Mouse (Mus musculus): ENCODE measurements at regions not wholly inside any gene's neighbourhood (a gene's known extent, or its start where the extent isn't known, plus 50 kb on each side); places are given as distances from the start of the nearest gene placed in this dataset.

DNA sequence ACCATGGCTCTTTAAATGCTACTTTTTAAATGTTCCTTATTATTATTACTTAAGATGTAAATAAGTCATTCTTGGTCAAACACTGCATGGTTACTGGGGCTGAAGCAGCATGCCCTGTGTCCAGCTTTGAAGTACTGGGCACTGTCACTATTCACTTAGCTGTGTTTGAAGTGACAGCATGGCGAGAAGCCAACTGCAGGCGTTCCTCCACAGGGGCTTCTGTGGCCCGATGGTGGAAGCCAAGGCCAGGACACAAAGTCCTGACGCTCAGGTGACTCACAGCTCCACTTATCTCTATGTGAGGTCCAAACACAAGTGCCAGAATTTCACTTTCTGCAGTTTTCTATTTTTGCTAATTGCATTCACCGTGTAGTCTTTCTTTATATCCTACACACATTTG, 65.3 kb downstream of the Cdca7 start:
- no peak overlapping the region for H3K4me3 ChIP-seq (ENCODE audit: insufficient read depth, low read length)
- no peaks in the 10 kb centered on the region; the same call in 1 of the 2 replicates for H3K4me1 ChIP-seq (ENCODE audit: control insufficient read depth, insufficient read depth, low read length)
- TF ChIP-seq CTCF (IDR thresholded peaks at IDR 0.05; ENCODE audit: borderline replicate concordance, insufficient read depth, low read length) (no peak), POLR2A (IDR thresholded peaks at IDR 0.05; ENCODE audit: low read depth, low read length) (no peak)
- no peak overlapping the region for H3K27ac ChIP-seq (ENCODE audit: insufficient read depth, low read length)

DNA sequence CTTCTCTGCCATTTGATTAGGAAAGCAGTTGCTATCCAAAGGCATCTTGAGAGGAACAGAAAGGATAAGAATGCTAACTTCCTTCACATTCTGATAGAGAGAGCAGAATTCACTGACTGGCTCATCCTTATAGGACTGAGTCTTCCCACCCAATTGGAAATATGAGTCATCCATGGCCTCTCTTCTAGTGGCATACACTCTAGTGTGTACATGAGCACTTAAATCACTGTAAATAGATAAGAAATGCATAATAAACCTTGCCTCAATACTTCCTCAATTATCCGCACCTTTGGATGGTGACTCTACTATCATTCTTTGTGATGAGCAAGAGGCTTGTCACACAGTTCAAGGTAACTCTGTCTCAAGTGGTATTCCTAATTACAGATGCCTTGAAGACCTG, 69.5 kb downstream of the Cdca7 start:
- peaks cover 7% of the 10 kb centered on the region; the same call in 1 of the 2 replicates for H3K4me1 ChIP-seq (ENCODE audit: control insufficient read depth, insufficient read depth, low read length)
- H3K27ac ChIP-seq (ENCODE audit: insufficient read depth, low read length), result no peak overlapping the region
- H3K4me3 ChIP-seq (ENCODE audit: insufficient read depth, low read length), result no peak overlapping the region
- TF ChIP-seq CTCF (IDR thresholded peaks at IDR 0.05; ENCODE audit: borderline replicate concordance, insufficient read depth, low read length) (no peak), POLR2A (IDR thresholded peaks at IDR 0.05; ENCODE audit: low read depth, low read length) (no peak)

DNA sequence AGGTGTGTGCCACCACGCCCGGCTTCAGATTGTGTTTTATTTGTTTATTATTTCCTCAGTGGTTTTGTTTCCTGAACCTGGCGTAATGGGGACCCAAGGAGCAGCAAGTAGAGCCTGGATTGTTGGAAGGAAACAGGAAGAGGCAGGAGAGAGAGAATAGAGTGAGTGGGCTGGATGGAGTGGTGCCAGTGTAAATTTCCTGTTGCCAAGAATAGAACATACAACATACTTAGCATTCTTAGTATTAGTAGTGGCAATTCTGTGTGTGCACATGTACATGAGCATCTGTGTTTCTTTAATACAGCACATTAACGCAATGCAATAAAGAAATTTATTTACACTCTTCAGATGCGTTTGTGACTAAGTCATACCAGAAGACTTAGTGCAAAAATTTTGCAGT, 70.5 kb downstream of the Cdca7 start:
- no peak overlapping the region for H3K4me3 ChIP-seq (ENCODE audit: insufficient read depth, low read length)
- TF ChIP-seq CTCF (IDR thresholded peaks at IDR 0.05; ENCODE audit: borderline replicate concordance, insufficient read depth, low read length), result no peak
- H3K27ac ChIP-seq (ENCODE audit: insufficient read depth, low read length), result no peak overlapping the region
- H3K4me1 ChIP-seq (ENCODE audit: control insufficient read depth, insufficient read depth, low read length), result peaks cover 7% of the 10 kb centered on the region; the same call in 1 of the 2 replicates

DNA sequence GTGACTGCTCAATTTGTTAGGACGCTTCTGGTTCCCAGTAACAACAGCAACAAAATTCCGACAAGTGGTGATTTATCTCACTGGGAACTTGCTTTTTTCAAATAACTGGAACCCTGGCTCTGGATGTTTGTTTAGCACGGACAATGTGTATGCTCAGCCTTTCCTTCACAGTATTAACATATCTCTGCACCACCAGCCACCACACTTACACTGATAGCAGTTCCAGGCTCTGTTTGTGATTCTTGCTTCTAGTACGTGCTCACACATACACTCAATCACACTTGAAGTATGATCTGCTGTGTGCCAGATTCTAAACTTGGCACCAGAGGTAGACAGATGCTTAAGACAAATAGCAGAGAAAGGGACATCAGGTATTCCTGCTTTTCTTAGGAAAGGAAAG, 71.0 kb downstream of the Cdca7 start:
- no peak overlapping the region; the same call in 1 of the 2 replicates for H3K27ac ChIP-seq (ENCODE audit: insufficient read depth, low read length)
- H3K4me1 ChIP-seq (ENCODE audit: control insufficient read depth, insufficient read depth, low read length), result peaks cover 7% of the 10 kb centered on the region; the same call in 1 of the 2 replicates
- H3K4me3 ChIP-seq (ENCODE audit: insufficient read depth, low read length), result no peak overlapping the region
- no peak for TF ChIP-seq CTCF (IDR thresholded peaks at IDR 0.05; ENCODE audit: borderline replicate concordance, insufficient read depth, low read length)
- no peak for TF ChIP-seq POLR2A (IDR thresholded peaks at IDR 0.05; ENCODE audit: low read depth, low read length)

DNA sequence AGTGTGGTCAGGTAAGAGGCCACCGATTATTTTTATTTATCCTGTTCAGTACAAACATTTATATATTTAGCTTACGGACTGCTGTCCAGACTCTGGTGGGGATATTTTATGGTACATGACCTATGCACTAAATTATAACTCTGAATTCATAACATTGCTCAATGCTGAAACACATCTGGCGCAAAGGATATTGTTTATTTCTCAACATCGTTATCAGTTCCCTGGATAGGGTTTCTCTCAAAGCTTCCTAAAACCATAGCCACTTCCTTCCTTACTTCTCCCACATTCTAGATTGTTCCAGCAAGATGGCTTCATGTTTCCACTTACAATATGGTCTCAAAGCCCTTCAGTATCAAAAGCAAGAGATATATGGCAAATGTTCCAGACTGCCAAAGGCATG, 75.3 kb downstream of the Cdca7 start:
- H3K27ac ChIP-seq (ENCODE audit: insufficient read depth, low read length), result no peak overlapping the region
- no peak overlapping the region for H3K4me3 ChIP-seq (ENCODE audit: insufficient read depth, low read length)
- TF ChIP-seq POLR2A (IDR thresholded peaks at IDR 0.05; ENCODE audit: low read depth, low read length) (no peak), CTCF (IDR thresholded peaks at IDR 0.05; ENCODE audit: borderline replicate concordance, insufficient read depth, low read length) (no peak)

DNA sequence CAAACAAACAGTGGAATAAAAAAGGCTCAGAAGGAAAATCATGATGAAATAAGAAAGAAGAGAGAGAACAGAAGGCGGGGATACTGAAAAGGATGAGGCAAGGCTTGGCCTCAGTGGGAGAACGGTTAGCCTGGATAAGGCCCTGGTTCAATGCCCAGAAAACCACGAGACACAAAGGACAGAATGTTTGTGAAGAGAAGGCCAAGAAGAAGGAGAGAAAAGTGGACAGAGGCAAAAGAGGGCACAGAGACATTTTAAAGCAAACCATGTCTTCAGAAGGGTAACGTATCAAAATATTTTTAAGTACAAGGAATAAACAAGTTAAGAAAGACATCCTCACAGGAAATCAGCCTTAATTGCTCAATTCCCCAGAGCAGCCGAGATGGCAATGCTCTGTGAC, 78.6 kb downstream of the Cdca7 start:
- Histone ChIP-seq H3K4me1 (ENCODE audit: control insufficient read depth, insufficient read depth, low read length) (peaks cover 8% of the 10 kb centered on the region; the same call in 1 of the 2 replicates), H3K27ac (ENCODE audit: insufficient read depth, low read length) (no peak overlapping the region), H3K4me3 (ENCODE audit: insufficient read depth, low read length) (no peak overlapping the region)
- TF ChIP-seq POLR2A (IDR thresholded peaks at IDR 0.05; ENCODE audit: low read depth, low read length) (no peak), CTCF (IDR thresholded peaks at IDR 0.05; ENCODE audit: borderline replicate concordance, insufficient read depth, low read length) (no peak)

More for the DNA sequence above, 75.3 kb downstream of the Cdca7 start:
- peaks cover 7% of the 10 kb centered on the region; the same call in 1 of the 2 replicates for H3K4me1 ChIP-seq (ENCODE audit: control insufficient read depth, insufficient read depth, low read length)

DNA sequence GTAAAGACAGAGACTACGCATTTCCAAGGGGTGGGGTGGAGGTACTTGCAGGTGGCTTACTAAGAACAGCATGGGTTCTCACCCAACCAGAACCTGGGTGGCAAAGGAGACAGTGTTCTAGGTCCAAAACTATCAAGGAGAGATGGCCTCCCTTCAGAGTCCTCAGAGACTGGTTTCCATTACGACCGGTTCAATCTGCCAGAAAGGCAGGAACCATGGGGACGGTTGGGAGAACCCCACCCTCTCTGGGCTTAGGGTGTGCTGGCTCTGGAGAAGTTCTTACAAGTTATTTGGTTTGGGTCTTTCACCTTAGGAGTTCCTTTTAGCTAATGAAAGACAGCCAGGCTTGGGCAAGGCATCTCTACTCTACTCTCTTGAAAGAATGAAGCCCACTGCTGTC, 79.2 kb downstream of the Cdca7 start:
- Histone ChIP-seq H3K27ac (ENCODE audit: insufficient read depth, low read length) (no peak overlapping the region), H3K4me1 (ENCODE audit: control insufficient read depth, insufficient read depth, low read length) (peaks cover 8% of the 10 kb centered on the region; the same call in 1 of the 2 replicates), H3K4me3 (ENCODE audit: insufficient read depth, low read length) (no peak overlapping the region)
- no peak for TF ChIP-seq CTCF (IDR thresholded peaks at IDR 0.05; ENCODE audit: borderline replicate concordance, insufficient read depth, low read length)
- TF ChIP-seq POLR2A (IDR thresholded peaks at IDR 0.05; ENCODE audit: low read depth, low read length), result no peak

DNA sequence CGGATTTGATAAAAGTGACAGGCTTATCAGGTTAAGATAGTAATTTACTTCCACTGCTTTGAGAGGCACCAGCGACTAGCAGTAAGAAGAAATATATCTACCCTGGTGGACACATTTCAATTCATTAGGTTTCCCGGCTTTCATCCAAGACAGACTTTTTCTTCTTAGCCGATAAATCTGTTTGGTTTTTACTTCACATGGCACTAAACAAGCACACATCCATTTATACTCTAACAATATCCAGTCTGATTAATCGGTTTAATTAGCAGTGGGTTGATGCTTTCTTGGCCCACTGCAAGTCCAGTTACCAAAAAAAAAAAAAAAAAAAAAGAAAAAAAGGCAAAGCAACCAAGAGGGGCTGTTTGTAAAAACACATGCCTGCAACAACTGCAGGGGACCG, 79.6 kb downstream of the Cdca7 start:
- Histone ChIP-seq H3K4me1 (ENCODE audit: control insufficient read depth, insufficient read depth, low read length) (peaks cover 8% of the 10 kb centered on the region; the same call in 1 of the 2 replicates), H3K4me3 (ENCODE audit: insufficient read depth, low read length) (no peak overlapping the region), H3K27ac (ENCODE audit: insufficient read depth, low read length) (no peak overlapping the region)
- TF ChIP-seq CTCF (IDR thresholded peaks at IDR 0.05; ENCODE audit: borderline replicate concordance, insufficient read depth, low read length), result no peak

DNA sequence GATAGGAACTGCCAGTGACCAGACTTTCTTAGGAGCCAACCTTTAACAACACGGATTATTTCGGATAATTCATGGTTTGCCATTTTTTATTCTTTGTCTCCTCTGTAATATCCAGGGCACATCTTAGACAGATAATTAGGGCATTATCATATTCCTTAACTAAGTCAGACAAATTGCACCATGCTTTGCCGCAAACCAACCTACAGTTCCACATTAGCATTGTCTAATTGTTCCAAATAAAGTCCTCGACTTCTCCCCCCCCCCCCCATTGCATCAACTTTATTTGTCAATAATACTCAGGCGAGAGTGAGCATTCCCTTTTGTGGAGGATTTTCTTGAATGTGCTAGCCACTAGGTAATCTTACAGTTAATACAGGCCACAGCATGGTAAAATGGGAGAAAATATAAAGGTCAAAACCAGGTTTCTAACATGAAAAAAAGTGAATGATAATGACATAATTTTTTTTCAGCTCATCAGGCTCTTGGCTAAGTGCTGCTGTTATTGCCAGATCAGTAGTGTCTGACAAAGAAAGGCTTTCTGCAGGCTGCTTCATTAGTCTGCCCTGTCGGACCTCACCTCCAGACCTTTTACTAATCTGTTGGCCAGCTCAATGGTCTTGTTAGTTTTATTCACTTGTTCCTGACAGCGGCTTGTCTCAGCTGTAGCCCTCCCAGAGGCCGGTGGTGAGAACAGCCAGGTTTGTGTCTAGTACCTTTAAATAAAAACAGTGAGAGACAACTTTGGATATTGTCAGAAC, 80.3 kb downstream of the Cdca7 start:
- H3K4me1 ChIP-seq (ENCODE audit: control insufficient read depth, insufficient read depth, low read length), result peaks cover 8% of the 10 kb centered on the region; the same call in 1 of the 2 replicates
- no peak overlapping the region for H3K27ac ChIP-seq (ENCODE audit: insufficient read depth, low read length)
- H3K4me3 ChIP-seq (ENCODE audit: insufficient read depth, low read length), result no peak overlapping the region
- TF ChIP-seq CTCF (IDR thresholded peaks at IDR 0.05; ENCODE audit: borderline replicate concordance, insufficient read depth, low read length) (no peak), POLR2A (IDR thresholded peaks at IDR 0.05; ENCODE audit: low read depth, low read length) (no peak)

DNA sequence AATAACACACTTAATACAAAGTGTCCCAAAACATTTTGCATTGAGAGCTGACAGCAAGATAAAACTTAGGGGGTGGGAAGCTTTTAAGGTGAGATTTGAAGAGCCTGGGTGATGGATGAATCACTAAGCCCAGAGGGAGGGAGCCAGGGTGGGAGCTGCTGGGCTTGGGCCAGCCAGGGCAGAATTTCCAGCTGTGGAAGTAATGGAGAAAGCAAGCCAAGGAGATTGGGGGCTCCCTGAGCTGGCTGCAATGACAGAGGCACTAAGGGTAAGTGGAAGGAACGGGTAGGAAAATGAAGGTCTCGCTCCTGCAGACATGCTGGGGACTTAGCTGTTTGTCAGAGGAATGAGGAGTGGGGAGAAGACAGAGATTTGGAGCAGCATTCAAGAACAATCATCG, 81.2 kb downstream of the Cdca7 start:
- no peak overlapping the region for H3K4me3 ChIP-seq (ENCODE audit: insufficient read depth, low read length)
- no peak overlapping the region for H3K27ac ChIP-seq (ENCODE audit: insufficient read depth, low read length)
- TF ChIP-seq CTCF (IDR thresholded peaks at IDR 0.05; ENCODE audit: borderline replicate concordance, insufficient read depth, low read length) (no peak), POLR2A (IDR thresholded peaks at IDR 0.05; ENCODE audit: low read depth, low read length) (no peak)
- H3K4me1 ChIP-seq (ENCODE audit: control insufficient read depth, insufficient read depth, low read length), result peaks cover 8% of the 10 kb centered on the region; the same call in 1 of the 2 replicates

Data from embryonic fibroblast, embryonic 13.5 days (primary cell).